Mouse (Mus musculus): Measurements from ENCODE around the gene Ap3b1.

- TF ChIP-seq CTCF (IDR thresholded peaks at IDR 0.05; ENCODE audit: insufficient read depth, low read length) (no peak), POLR2A (IDR thresholded peaks at IDR 0.05; ENCODE audit: borderline replicate concordance, extremely low read depth, low read depth, low read length) (no peak)
These were observed 236.5 kb downstream of the Ap3b1 start for GRCm38 (mm10) chr13:94595289-94595688.

Measured in lung, adult 2 months (tissue).